Mouse (Mus musculus) limb, embryonic 15.5 days (tissue): ENCODE measurements around the gene Aplf. TPM values are rescaled to one million over a fixed set of nuclear protein-coding genes. Genes with fewer than 3 reads are reported as not detected.
"Not testable (repeated sequence)": the region's sequence is repeated elsewhere in the genome, so short reads cannot be mapped to it uniquely, and the experiment has no call there.

ENCODE experiments used
- ATAC-seq: fragments of 200-750 bp; cut with Nextera tagmentation; 2 replicates; pipeline ENCODE4 v1.8.0; 2017; ENCODE audit warnings: low read depth, moderate TSS enrichment; ENCODE audit not compliant: insufficient number of reproducible peaks, low FRiP score, low TSS enrichment
- H3K27ac ChIP-seq: fragments of 300-500 bp; sonication (generic); 2 replicates; pipeline ENCODE4 v1.5.1; 2015; ENCODE audit warnings: moderate library complexity, mild to moderate bottlenecking, inconsistent platforms
- H3K27me3 ChIP-seq: fragments of 300-500 bp; sonication (generic); 2 replicates; pipeline ENCODE4 v1.6.1; 2015; ENCODE audit warnings: inconsistent platforms
- H3K36me3 ChIP-seq: fragments of 300-500 bp; sonication (generic); 2 replicates; pipeline ENCODE4 v1.6.1; 2015; ENCODE audit warnings: inconsistent platforms
- H3K4me1 ChIP-seq: fragments of 300-500 bp; sonication (generic); 2 replicates; pipeline ENCODE4 v1.6.1; 2015; ENCODE audit warnings: inconsistent platforms
- H3K4me2 ChIP-seq: fragments of 300-500 bp; sonication (generic); 2 replicates; pipeline ENCODE4 v1.6.1; 2015; ENCODE audit warnings: mild to moderate bottlenecking, inconsistent platforms
- H3K4me3 ChIP-seq: fragments of 300-500 bp; sonication (generic); 2 replicates; pipeline ENCODE4 v1.5.1; 2015; ENCODE audit warnings: mild to moderate bottlenecking, inconsistent platforms
- H3K9ac ChIP-seq: fragments of 300-500 bp; sonication (generic); 2 replicates; pipeline ENCODE4 v1.6.1; 2015; ENCODE audit warnings: inconsistent platforms
- H3K9me3 ChIP-seq: fragments of 300-500 bp; sonication (generic); 2 replicates; pipeline ENCODE4 v1.6.1; 2016; ENCODE audit warnings: inconsistent platforms
- WGBS: fragments of 180-500 bp; shearing (Covaris S2); methylation state at CpG from one replicate; pipeline ENCODE4 v1.1.7; 2015; 5-methylcytosine and 5-hydroxymethylcytosine counted together
- polyA plus RNA-seq: library from polyadenylated mRNA; unstranded; fragments of >200 nt; fragmentation: Nextera tagmentation; extraction: Ambion mirVana; gene quantifications from 2 replicates; pipeline ENCODE4 v1.2.1, GENCODE M21; 2015

Gene Aplf
- polyA plus RNA-seq, 1 experiment from 2014 or later: 15.1 TPM

GRCm38 (mm10) chr6:87663445-87663844, 8.5 kb downstream of the Aplf start:
- H3K4me3 ChIP-seq: no peak overlapping the region
- no peaks in the 10 kb centered on the region for H3K27me3 ChIP-seq
- H3K27ac ChIP-seq: no peak overlapping the region
- no peaks in the 10 kb centered on the region for H3K9me3 ChIP-seq
- H3K4me2 ChIP-seq: no peak overlapping the region
- H3K36me3 ChIP-seq: 0 out of 2 replicates have a peak, but pooled peaks cover 2% of the 10 kb centered on the region
- no peak overlapping the region for H3K9ac ChIP-seq
- ATAC-seq: no peak
- no peaks in the 10 kb centered on the region for H3K4me1 ChIP-seq
- WGBS: 91% methylated on average over 9 of the region's 9 CpGs

DNA sequence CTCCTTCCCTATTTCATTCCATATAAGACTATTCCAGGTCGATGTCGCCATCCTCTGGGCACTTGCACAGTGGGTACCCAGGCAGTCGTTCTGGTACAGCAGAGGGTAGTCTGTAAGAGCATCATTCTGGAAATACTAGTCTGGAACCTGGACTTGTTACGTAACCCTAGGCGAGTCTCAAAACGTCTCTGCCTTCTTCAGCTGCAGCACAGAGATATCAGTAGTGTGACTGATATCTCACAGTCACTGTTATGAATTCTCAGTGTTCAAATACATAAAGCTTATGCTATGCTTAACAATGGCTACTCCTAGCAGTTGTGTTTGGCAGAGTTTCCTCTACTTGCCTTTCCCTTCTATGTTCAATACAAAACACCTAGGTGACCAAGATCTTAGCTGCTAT, 9.8 kb downstream of the Aplf start:
- no peak overlapping the region for H3K27ac ChIP-seq
- H3K27me3 ChIP-seq: no peaks in the 10 kb centered on the region
- no peaks in the 10 kb centered on the region for H3K9me3 ChIP-seq
- 0 out of 2 replicates have a peak, but pooled peaks cover 2% of the 10 kb centered on the region for H3K36me3 ChIP-seq
- H3K4me2 ChIP-seq: no peak overlapping the region
- WGBS: 76% methylated on average over 6 of the region's 6 CpGs
- ATAC-seq: no peak
- H3K9ac ChIP-seq: no peak overlapping the region
- H3K4me1 ChIP-seq: no peaks in the 10 kb centered on the region
- H3K4me3 ChIP-seq: no peak overlapping the region

DNA sequence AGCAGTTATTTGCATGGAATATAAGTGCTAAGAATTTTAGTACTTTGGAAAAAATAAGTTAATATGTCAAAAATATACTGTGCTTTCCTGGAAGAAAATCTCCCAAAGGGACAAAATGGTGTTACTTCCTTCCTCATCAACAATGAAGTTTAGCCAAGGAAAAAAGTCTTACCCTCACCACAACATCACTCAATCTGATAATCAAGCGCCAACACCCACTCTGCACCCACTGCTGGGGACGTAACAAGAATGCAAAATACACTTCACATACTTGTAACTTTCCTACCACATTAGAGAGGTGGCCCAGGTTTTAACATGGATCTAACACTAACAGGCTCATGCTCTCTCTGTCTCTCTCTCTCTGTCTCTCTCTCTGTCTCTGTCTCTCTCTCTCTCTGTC, 10.3 kb downstream of the Aplf start:
- no peak overlapping the region for H3K4me3 ChIP-seq
- no peak overlapping the region for H3K9ac ChIP-seq
- WGBS: 82% methylated on average over 2 of the region's 2 CpGs
- ATAC-seq: no peak
- no peak overlapping the region for H3K4me2 ChIP-seq
- H3K4me1 ChIP-seq: no peaks in the 10 kb centered on the region
- H3K27ac ChIP-seq: no peak overlapping the region
- 0 out of 2 replicates have a peak, but pooled peaks cover 2% of the 10 kb centered on the region for H3K36me3 ChIP-seq
- no peaks in the 10 kb centered on the region for H3K27me3 ChIP-seq
- H3K9me3 ChIP-seq: no peaks in the 10 kb centered on the region

DNA sequence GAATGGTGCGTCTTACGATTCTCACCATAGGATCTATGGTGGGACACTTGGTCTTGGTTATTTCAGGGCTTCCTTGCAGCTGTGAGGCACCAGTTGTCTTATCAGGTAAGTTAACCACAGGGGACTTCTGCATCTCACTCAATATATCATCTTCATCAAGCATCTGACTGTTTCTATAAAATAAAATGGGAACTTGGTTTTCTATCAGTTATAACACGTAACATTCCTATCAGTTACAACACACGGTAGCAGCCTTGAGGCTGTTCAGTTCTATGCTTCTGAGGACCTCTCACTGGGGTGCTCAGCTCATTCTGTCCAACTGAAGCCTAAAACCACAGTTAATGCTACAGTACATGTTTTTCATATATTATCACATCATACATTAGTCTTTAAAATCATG, 13.2 kb downstream of the Aplf start:
- H3K4me2 ChIP-seq: no peak overlapping the region
- H3K27me3 ChIP-seq: no peaks in the 10 kb centered on the region
- WGBS: 85% methylated on average over 4 of the region's 4 CpGs
- no peaks in the 10 kb centered on the region for H3K4me1 ChIP-seq
- ATAC-seq: no peak
- H3K9ac ChIP-seq: no peak overlapping the region
- no peaks in the 10 kb centered on the region for H3K9me3 ChIP-seq
- H3K36me3 ChIP-seq: no peaks in the 10 kb centered on the region; the same call in 1 of the 2 replicates
- H3K4me3 ChIP-seq: no peak overlapping the region
- H3K27ac ChIP-seq: no peak overlapping the region

DNA sequence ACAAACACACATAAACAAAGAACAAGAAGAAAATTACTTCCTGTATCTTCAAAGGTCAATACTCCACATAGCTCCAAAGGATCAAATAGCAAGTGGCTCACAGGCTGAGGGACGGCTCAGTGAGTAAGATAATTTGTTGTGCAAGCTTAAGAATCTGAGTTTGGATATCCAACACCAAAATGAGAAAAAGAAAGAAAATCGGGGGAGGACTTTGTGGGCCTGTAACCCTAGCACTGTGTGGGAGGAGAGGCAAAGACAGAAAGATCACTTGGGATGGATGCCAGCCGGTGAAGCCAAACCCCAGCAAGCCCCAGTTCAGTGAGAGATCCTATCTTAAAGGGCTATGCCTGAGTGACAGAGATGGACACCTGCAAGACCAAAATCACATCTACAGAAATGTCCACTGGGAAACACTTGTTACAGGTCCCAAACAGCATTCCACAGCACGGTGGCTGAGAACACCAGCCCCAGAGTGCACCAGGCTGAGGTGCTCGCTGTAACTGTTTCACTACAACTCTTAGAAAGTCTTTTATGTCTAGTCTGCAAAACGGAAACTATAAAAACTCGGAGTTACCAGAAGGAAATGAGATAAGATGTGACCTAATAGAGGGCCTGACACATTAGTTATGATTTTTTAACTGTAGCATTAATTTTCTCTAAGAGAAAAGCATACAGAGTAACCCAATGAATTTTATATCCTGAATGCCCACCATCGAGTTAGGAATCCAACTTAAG, 17.9 kb downstream of the Aplf start:
- ATAC-seq: no peak
- H3K4me1 ChIP-seq: no peaks in the 10 kb centered on the region
- H3K27me3 ChIP-seq: no peaks in the 10 kb centered on the region
- H3K9ac ChIP-seq: no peak overlapping the region
- H3K36me3 ChIP-seq: no peaks in the 10 kb centered on the region; the same call in 1 of the 2 replicates
- no peak overlapping the region for H3K4me2 ChIP-seq
- no peak overlapping the region for H3K27ac ChIP-seq
- 55% methylated on average over 8 of the region's 8 CpGs for WGBS
- no peaks in the 10 kb centered on the region for H3K9me3 ChIP-seq
- no peak overlapping the region for H3K4me3 ChIP-seq

DNA sequence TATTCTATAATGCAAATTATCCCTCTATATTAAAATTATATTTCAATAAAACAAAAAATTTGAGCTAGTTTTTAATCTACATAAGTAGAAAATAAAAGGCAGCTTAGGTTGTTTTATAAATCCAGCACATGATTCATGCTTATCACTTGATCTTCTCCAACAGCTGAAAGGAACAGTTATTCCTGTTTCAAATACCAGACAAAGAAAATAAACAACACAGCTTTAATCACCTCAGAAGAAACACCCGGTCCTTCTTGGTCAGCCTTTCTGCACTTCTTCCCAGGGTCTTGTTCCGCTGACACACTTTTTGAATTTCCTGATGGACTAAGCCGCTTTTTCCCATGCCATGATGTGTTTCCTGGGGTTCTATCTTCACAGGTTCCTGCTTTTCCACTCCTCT, 18.5 kb downstream of the Aplf start:
- Histone ChIP-seq H3K9me3 (no peaks in the 10 kb centered on the region), H3K36me3 (no peaks in the 10 kb centered on the region; the same call in 1 of the 2 replicates), H3K4me3 (no peak overlapping the region), H3K4me1 (no peaks in the 10 kb centered on the region), H3K27ac (no peak overlapping the region), H3K27me3 (no peaks in the 10 kb centered on the region), H3K9ac (no peak overlapping the region), H3K4me2 (no peak overlapping the region)
- WGBS: 80% methylated on average over 3 of the region's 3 CpGs
- no peak for ATAC-seq

GRCm38 (mm10) chr6:87652670-87653069, 19.3 kb downstream of the Aplf start:
- H3K36me3 ChIP-seq: no peaks in the 10 kb centered on the region; the same call in 1 of the 2 replicates
- no peak overlapping the region for H3K4me3 ChIP-seq
- no peak for ATAC-seq
- H3K27me3 ChIP-seq: no peaks in the 10 kb centered on the region
- H3K4me2 ChIP-seq: no peak overlapping the region
- H3K27ac ChIP-seq: no peak overlapping the region
- WGBS: 94% methylated on average over 9 of the region's 9 CpGs
- no peaks in the 10 kb centered on the region for H3K4me1 ChIP-seq
- H3K9me3 ChIP-seq: no peaks in the 10 kb centered on the region
- no peak overlapping the region for H3K9ac ChIP-seq

GRCm38 (mm10) chr6:87651787-87652186, 20.2 kb downstream of the Aplf start:
- H3K36me3 ChIP-seq: no peaks in the 10 kb centered on the region; the same call in 1 of the 2 replicates

DNA sequence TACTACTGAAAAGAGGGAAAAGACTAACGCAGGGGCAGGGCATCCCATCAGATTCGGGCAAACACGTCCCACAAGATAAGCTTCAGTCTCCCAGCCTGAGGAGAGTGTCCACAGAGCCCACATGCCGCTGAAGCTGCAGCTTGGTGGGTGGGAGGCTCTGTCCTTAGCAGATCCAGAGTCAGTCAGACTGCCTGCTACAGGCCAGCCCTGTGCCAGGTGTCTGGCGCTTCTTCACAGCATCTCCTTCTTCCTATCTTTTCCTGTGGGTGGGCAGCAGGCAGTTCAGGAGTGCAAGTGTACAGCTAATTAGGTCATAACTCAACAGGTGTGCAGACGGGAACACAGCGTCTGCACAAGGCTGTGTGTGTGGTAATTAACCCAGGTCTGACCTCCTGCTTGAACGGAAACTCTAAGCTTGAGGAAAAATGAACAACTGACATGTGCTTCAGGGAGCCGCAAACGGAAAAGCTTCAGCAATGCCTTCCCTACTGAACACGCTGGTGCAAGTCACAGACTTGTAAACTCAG, 33.8 kb downstream of the Aplf start:
- H3K4me1 ChIP-seq: no peaks in the 10 kb centered on the region
- ATAC-seq: no peak

More at GRCm38 (mm10) chr6:87651787-87652186, 20.2 kb downstream of the Aplf start:
- H3K27ac ChIP-seq: no peak overlapping the region
- H3K4me2 ChIP-seq: no peak overlapping the region
- no peak overlapping the region for H3K4me3 ChIP-seq
- H3K4me1 ChIP-seq: no peaks in the 10 kb centered on the region
- no peaks in the 10 kb centered on the region for H3K9me3 ChIP-seq
- H3K27me3 ChIP-seq: no peaks in the 10 kb centered on the region
- ATAC-seq: no peak
- WGBS: 83% methylated on average over 5 of the region's 5 CpGs
- H3K9ac ChIP-seq: no peak overlapping the region

DNA sequence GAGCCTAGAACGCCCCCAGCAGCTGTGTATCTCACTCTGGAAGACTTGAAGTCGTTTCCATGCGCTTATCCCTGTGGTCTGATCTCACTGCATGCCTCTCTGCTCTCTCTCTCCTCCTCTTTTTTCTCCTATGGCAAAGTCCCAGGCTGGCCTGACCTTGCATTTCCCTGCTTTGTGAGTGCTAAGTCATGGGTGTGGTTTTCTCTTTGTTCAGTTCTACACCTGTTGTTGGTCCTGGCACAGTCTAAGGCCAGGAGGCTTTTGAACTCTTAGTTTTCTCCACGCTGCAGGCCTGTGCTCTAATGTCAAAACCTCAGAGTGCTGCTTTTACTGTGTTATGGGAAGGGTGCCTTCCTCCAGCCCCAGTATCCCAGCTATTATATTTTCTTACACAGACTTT, 39.8 kb downstream of the Aplf start:
- no peak for ATAC-seq
- H3K9me3 ChIP-seq: no peaks in the 10 kb centered on the region
- WGBS: 77% methylated on average over 4 of the region's 4 CpGs

More for the DNA sequence above, 33.8 kb downstream of the Aplf start:
- H3K27ac ChIP-seq: no peak overlapping the region
- H3K9me3 ChIP-seq: no peaks in the 10 kb centered on the region
- H3K36me3 ChIP-seq: no peaks in the 10 kb centered on the region
- H3K4me2 ChIP-seq: no peak overlapping the region
- H3K9ac ChIP-seq: no peak overlapping the region
- WGBS: 31% methylated on average over 11 of the region's 11 CpGs
- H3K4me3 ChIP-seq: no peak overlapping the region
- no peaks in the 10 kb centered on the region for H3K27me3 ChIP-seq

GRCm38 (mm10) chr6:87628936-87629335, 43.1 kb downstream of the Aplf start:
- 66% methylated on average over 15 of the region's 15 CpGs for WGBS
- ATAC-seq: not testable (repeated sequence)

More for the DNA sequence above, 39.8 kb downstream of the Aplf start:
- H3K27me3 ChIP-seq: no peaks in the 10 kb centered on the region
- no peak overlapping the region for H3K9ac ChIP-seq
- no peak overlapping the region for H3K4me3 ChIP-seq
- H3K4me1 ChIP-seq: 0 out of 2 replicates have a peak, but pooled peaks cover 3% of the 10 kb centered on the region
- peaks cover 4% of the 10 kb centered on the region; the same call in 1 of the 2 replicates for H3K36me3 ChIP-seq
- H3K27ac ChIP-seq: no peak overlapping the region
- H3K4me2 ChIP-seq: no peak overlapping the region

DNA sequence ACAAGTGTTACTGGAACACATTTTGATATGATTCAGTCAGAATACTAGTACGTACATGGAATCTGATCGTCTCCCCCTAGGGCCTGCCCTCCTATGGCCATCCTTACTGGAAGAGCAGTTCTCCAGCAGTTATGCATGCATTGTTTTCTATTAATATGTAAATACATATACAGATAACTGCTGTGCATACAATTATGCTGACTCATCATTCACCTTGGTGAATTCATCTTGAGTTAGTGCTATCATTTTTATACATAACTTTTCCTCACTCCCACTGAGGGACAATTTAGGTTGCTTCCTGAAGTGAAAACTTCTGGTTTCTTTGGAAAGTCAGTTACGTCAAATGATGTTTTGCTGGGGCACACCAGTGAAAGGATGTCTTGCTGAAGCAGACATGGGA, 48.8 kb downstream of the Aplf start:
- Histone ChIP-seq H3K4me1 (0 out of 2 replicates have a peak, but pooled peaks cover 8% of the 10 kb centered on the region), H3K4me2 (no peak overlapping the region), H3K27me3 (no peaks in the 10 kb centered on the region), H3K9ac (no peak overlapping the region), H3K4me3 (no peak overlapping the region), H3K9me3 (no peaks in the 10 kb centered on the region), H3K27ac (no peak overlapping the region), H3K36me3 (no peaks in the 10 kb centered on the region)
- 90% methylated on average over 3 of the region's 3 CpGs for WGBS
- ATAC-seq: no peak

More at GRCm38 (mm10) chr6:87628936-87629335, 43.1 kb downstream of the Aplf start:
- not testable (repeated sequence) for H3K4me2 ChIP-seq, H3K4me3 ChIP-seq, H3K9me3 ChIP-seq, H3K27ac ChIP-seq, H3K4me1 ChIP-seq, H3K36me3 ChIP-seq, H3K9ac ChIP-seq, H3K27me3 ChIP-seq
